Mouse (Mus musculus) ES-E14 (cell line): ENCODE data around the gene Chchd10.

ENCODE experiments used
- CHD2 ChIP-seq: IDR thresholded peaks from 2 replicates; pipeline ENCODE4 v1.6.1; 2014; ENCODE audit warnings: mild to moderate bottlenecking, low read depth, low read length, inconsistent platforms
- HCFC1 ChIP-seq: IDR thresholded peaks from 2 replicates; pipeline ENCODE4 v1.6.1; 2012; ENCODE audit warnings: low read length, inconsistent platforms, borderline replicate concordance; ENCODE audit not compliant: insufficient read depth
- MAFK ChIP-seq: IDR thresholded peaks from 2 replicates; pipeline ENCODE4 v1.6.1; 2014; ENCODE audit warnings: mild to moderate bottlenecking, low read depth, low read length, inconsistent platforms; ENCODE audit not compliant: insufficient read depth
- ZC3H11A ChIP-seq: IDR thresholded peaks from 2 replicates; pipeline ENCODE4 v1.6.1; 2012; ENCODE audit warnings: low read depth, mild to moderate bottlenecking, inconsistent platforms, low read length, borderline replicate concordance
- ZNF384 ChIP-seq: IDR thresholded peaks from 2 replicates; pipeline ENCODE4 v1.6.1; 2012; ENCODE audit warnings: low read depth, low read length, inconsistent platforms

GRCm38 (mm10) chr10:75945213-75945612, 12.3 kb downstream of the Chchd10 start:
- TF ChIP-seq CHD2 (no peak), MAFK (no peak), HCFC1 (no peak), ZC3H11A (no peak), ZNF384 (no peak)
